Mouse (Mus musculus) neural tube, embryonic 12.5 days (tissue): ENCODE results near the gene Brca1. TPM values are rescaled to one million over a fixed set of nuclear protein-coding genes. Genes with fewer than 3 reads are reported as not detected.

Experiments used
- ATAC-seq: fragments of 200-750 bp; cut with Nextera tagmentation; 2 replicates; pipeline ENCODE4 v1.8.0; 2017; ENCODE audit warnings: low read depth, mild to moderate bottlenecking, moderate TSS enrichment, moderate library complexity; ENCODE audit not compliant: low FRiP score
- H3K27ac ChIP-seq: fragments of 300-500 bp; sonication (generic); 2 replicates; pipeline ENCODE4 v1.5.1; 2016
- H3K27me3 ChIP-seq: fragments of 300-500 bp; sonication (generic); replicated peaks from 2 replicates; pipeline ENCODE4 v1.6.1; 2016; ENCODE audit warnings: mild to moderate bottlenecking
- H3K36me3 ChIP-seq: fragments of 300-500 bp; sonication (generic); 2 replicates; pipeline ENCODE4 v1.6.1; 2016; ENCODE audit warnings: mild to moderate bottlenecking
- H3K4me1 ChIP-seq: fragments of 300-500 bp; sonication (generic); 2 replicates; pipeline ENCODE4 v1.6.1; 2016
- H3K4me2 ChIP-seq: fragments of 300-500 bp; sonication (generic); replicated peaks from 2 replicates; pipeline ENCODE4 v1.6.1; 2016; ENCODE audit warnings: mild to moderate bottlenecking
- H3K4me3 ChIP-seq: fragments of 300-500 bp; sonication (generic); 2 replicates; pipeline ENCODE4 v1.5.1; 2016
- H3K9ac ChIP-seq: fragments of 300-500 bp; sonication (generic); 2 replicates; pipeline ENCODE4 v1.6.1; 2016; ENCODE audit warnings: mild to moderate bottlenecking
- H3K9me3 ChIP-seq: fragments of 300-500 bp; sonication (generic); 2 replicates; pipeline ENCODE4 v1.6.1; 2016; ENCODE audit warnings: mild to moderate bottlenecking
- WGBS: fragments of 180-500 bp; shearing (Covaris S2); methylation state at CpG from one replicate; pipeline ENCODE4 v1.1.7; 2016; 5-methylcytosine and 5-hydroxymethylcytosine counted together
- polyA plus RNA-seq: library from polyadenylated mRNA; unstranded; fragments of >200 nt; fragmentation: Nextera tagmentation; extraction: Ambion mirVana; gene quantifications from 2 replicates; pipeline ENCODE4 v1.2.1, GENCODE M21; 2016

The Brca1 gene
- polyA plus RNA-seq, 1 experiment from 2014 or later = 10.0 TPM

- no peak for ATAC-seq
- Histone ChIP-seq H3K4me1 (no peaks in the 10 kb centered on the region), H3K27me3 (no peaks in the 10 kb centered on the region), H3K9me3 (no peaks in the 10 kb centered on the region), H3K4me3 (no peak overlapping the region), H3K9ac (no peak overlapping the region), H3K36me3 (peaks cover 93% of the 10 kb centered on the region), H3K27ac (no peak overlapping the region), H3K4me2 (no peak overlapping the region)
- WGBS = 83% methylated on average over 6 of the region's 6 CpGs
Measured at GRCm38 (mm10) chr11:101576116-101576515, 24.4 kb upstream of the Brca1 start.

- H3K36me3 ChIP-seq = peaks cover 88% of the 10 kb centered on the region
Measured at GRCm38 (mm10) chr11:101568421-101568820, 16.7 kb upstream of the Brca1 start.

DNA sequence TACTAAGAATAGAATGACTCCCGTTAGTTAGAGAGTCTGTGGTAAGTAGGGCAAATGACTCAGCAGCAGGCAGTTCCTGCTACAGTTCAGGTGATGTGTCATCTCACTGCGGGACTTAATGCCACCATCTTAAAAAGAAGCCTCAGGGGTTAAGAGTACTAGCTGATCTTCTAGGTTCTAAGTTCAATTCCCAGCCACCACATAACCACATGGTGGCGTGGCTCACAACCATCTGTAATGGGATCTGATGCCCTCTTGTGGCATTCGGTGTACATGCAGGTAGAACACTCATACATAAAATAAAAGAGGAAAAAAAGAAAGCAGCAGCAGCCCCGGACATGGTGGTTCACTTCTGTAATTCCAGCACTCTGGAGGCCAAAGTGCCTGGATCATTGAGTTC lies 10.6 kb upstream of the Brca1 start:
- H3K4me3 ChIP-seq = no peak overlapping the region
- no peaks in the 10 kb centered on the region for H3K27me3 ChIP-seq
- H3K4me1 ChIP-seq = no peaks in the 10 kb centered on the region
- no peak overlapping the region for H3K9ac ChIP-seq
- H3K36me3 ChIP-seq = peaks cover 66% of the 10 kb centered on the region
- WGBS = 49% methylated on average over 5 of the region's 5 CpGs
- H3K4me2 ChIP-seq = no peak overlapping the region
- no peak for ATAC-seq
- no peak overlapping the region for H3K27ac ChIP-seq
- no peaks in the 10 kb centered on the region for H3K9me3 ChIP-seq

More at GRCm38 (mm10) chr11:101568421-101568820, 16.7 kb upstream of the Brca1 start:
- Histone ChIP-seq H3K4me2 (no peak overlapping the region), H3K27me3 (no peaks in the 10 kb centered on the region), H3K9ac (no peak overlapping the region), H3K27ac (no peak overlapping the region), H3K9me3 (no peaks in the 10 kb centered on the region), H3K4me1 (no peaks in the 10 kb centered on the region), H3K4me3 (no peak overlapping the region)
- ATAC-seq = no peak
- WGBS = 90% methylated on average over 3 of the region's 3 CpGs

DNA sequence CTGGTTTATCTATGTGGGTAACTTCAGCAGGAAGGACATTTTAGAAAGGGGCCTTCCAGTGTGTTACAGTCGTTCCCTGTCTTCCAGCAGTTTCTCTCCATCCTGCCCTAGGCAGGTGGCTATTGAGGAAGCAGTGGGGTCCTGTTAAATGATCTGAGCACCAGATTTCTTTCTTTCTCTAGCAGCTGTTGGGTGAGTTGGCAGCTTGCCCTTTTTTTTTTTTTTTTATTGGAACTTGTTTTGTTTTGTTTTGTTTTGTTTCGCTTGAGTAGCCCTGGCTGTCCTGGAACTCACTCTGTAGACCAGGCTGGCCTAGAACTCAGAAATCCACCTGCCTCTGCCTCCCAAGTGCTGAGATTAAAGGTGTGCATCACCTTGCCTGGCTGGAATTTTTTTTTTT lies 5.2 kb upstream of the Brca1 start:
- no peak overlapping the region for H3K27ac ChIP-seq
- ATAC-seq = no peak
- no peak overlapping the region for H3K4me2 ChIP-seq
- no peaks in the 10 kb centered on the region for H3K9me3 ChIP-seq
- no peak overlapping the region for H3K4me3 ChIP-seq
- H3K4me1 ChIP-seq = peaks cover 13% of the 10 kb centered on the region; the same call in 1 of the 2 replicates
- H3K27me3 ChIP-seq = no peaks in the 10 kb centered on the region
- no peak overlapping the region for H3K9ac ChIP-seq
- WGBS = 82% methylated on average over 2 of the region's 2 CpGs
- peaks cover 49% of the 10 kb centered on the region for H3K36me3 ChIP-seq

DNA sequence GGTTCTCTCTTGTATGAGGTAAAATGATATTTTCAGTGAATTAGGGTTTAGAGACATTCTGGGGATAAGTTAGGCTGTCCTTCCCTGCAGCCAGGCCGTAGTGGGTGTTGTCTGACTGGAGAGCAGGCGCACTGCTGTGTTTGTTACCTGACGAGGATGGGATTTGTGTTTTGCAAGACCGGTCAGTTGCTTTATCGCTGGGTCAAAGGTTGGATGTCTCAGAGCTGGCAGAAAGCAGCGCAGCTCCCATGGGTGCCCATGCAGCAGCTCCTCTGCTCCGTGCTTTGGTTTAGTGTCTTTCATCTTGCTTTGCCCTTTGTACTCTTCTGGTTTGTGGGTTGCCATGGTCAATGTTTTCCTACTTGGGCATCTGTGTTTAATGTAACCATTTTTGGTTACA lies 4.8 kb upstream of the Brca1 start:
- Histone ChIP-seq H3K4me2 (no peak overlapping the region), H3K27ac (no peak overlapping the region), H3K9ac (no peak overlapping the region), H3K36me3 (peaks cover 48% of the 10 kb centered on the region), H3K4me1 (peaks cover 13% of the 10 kb centered on the region; the same call in 1 of the 2 replicates), H3K9me3 (no peaks in the 10 kb centered on the region), H3K27me3 (no peaks in the 10 kb centered on the region), H3K4me3 (no peak overlapping the region)
- WGBS = 94% methylated on average over 7 of the region's 7 CpGs
- ATAC-seq = no peak

- Histone ChIP-seq H3K9ac (peak overlapping the region; percentile 75), H3K4me1 (peaks cover 23% of the 10 kb centered on the region), H3K4me2 (peak overlapping the region; percentile 70), H3K4me3 (peak overlapping the region; percentile 66), H3K27me3 (no peaks in the 10 kb centered on the region), H3K9me3 (no peaks in the 10 kb centered on the region), H3K27ac (peak overlapping the region; percentile 86), H3K36me3 (peaks cover 20% of the 10 kb centered on the region)
- 28% methylated on average over 8 of the region's 8 CpGs for WGBS
- no peak for ATAC-seq
Measured at GRCm38 (mm10) chr11:101553354-101553930, 1.7 kb upstream of the Brca1 start.

DNA sequence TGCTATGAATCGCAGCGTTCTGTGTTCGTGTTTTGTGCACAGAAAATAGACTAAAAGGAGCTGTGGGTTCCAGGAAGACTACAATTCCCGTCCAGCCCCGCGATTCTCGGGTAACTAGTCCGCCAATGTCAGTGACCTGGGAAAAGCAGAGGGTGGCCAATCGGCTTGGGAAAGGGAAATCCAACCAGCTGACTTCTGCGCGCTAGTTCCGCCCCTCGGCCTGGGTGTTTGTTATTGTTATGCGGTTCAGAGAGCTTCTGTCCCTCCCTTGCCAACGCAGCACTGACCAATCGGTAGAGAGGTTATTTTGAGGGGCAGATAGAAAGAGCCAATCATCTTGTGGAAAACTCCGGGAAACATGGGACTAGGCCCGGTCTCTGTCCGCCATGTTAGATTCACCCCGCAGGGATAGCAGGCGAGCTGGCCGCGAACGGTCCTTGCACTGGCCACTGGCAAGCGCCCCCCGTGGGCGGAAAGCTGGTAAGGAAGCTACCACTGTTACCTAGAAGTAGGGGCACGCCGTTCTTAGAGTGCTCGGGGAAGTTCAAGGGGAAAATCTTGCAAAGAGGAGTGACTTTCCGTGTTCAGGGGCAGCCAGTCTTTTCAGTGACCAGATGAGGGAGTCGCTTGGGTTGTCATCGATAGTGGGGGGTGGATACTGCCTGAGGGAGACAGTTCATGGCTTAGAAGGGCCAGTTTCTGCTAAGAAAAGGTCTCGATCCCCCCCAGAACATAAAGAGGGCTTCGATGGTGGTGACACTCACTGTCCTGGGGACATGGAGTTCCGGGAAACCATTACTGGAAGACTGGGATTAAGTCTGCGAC lies 933 bp upstream of the Brca1 start:
- Histone ChIP-seq H3K9ac (peak overlapping the region; percentile 75), H3K4me3 (peak overlapping the region; percentile 66), H3K27ac (peak overlapping the region; percentile 86), H3K4me2 (peak overlapping the region; percentile 70), H3K9me3 (no peaks in the 10 kb centered on the region), H3K4me1 (peaks cover 23% of the 10 kb centered on the region), H3K27me3 (no peaks in the 10 kb centered on the region), H3K36me3 (peaks cover 13% of the 10 kb centered on the region)
- peak; percentile 98 for ATAC-seq
- under 1% methylated on average over 37 of the region's 37 CpGs for WGBS

DNA sequence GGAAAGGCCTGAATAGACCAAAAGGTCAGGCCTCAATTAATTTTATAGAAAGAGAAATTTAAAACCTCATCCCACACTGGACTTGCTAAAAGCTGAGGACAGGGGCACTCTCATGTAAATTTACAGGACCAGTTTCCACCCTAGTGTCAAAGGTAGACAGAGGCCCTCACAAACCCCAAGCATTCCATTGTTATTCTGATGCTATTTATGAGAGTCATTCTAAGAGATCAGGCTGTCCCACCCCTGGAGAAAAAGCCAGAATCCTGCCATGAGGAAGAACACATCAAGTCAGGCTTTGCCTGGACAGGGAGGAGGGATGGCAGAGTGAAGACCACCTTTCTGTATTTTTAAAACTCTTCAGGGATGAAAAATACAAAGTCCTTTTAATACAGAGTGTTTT lies 3.2 kb downstream of the Brca1 start:
- Histone ChIP-seq H3K4me3 (no peak overlapping the region), H3K36me3 (no peaks in the 10 kb centered on the region; the same call in 1 of the 2 replicates), H3K27me3 (no peaks in the 10 kb centered on the region), H3K9me3 (no peaks in the 10 kb centered on the region), H3K4me1 (peaks cover 12% of the 10 kb centered on the region), H3K9ac (no peak overlapping the region), H3K4me2 (no peak overlapping the region), H3K27ac (no peak overlapping the region)
- no peak for ATAC-seq

- Histone ChIP-seq H3K9me3 (no peaks in the 10 kb centered on the region), H3K9ac (no peak overlapping the region), H3K27me3 (no peaks in the 10 kb centered on the region), H3K4me3 (no peak overlapping the region), H3K36me3 (no peaks in the 10 kb centered on the region; the same call in 1 of the 2 replicates), H3K4me1 (no peaks in the 10 kb centered on the region), H3K27ac (no peak overlapping the region), H3K4me2 (no peak overlapping the region)
- no peak for ATAC-seq
- WGBS = 80% methylated on average over 1 of the region's 1 CpGs
Measured at GRCm38 (mm10) chr11:101544132-101544531, 7.6 kb downstream of the Brca1 start.

GRCm38 (mm10) chr11:101543533-101543932 lies 8.2 kb downstream of the Brca1 start:
- H3K9ac ChIP-seq = no peak overlapping the region
- H3K4me1 ChIP-seq = no peaks in the 10 kb centered on the region
- 95% methylated on average over 9 of the region's 9 CpGs for WGBS
- H3K27me3 ChIP-seq = no peaks in the 10 kb centered on the region
- no peak for ATAC-seq
- H3K4me3 ChIP-seq = no peak overlapping the region
- no peak overlapping the region for H3K4me2 ChIP-seq
- H3K36me3 ChIP-seq = no peaks in the 10 kb centered on the region; the same call in 1 of the 2 replicates
- H3K9me3 ChIP-seq = no peaks in the 10 kb centered on the region
- H3K27ac ChIP-seq = no peak overlapping the region

DNA sequence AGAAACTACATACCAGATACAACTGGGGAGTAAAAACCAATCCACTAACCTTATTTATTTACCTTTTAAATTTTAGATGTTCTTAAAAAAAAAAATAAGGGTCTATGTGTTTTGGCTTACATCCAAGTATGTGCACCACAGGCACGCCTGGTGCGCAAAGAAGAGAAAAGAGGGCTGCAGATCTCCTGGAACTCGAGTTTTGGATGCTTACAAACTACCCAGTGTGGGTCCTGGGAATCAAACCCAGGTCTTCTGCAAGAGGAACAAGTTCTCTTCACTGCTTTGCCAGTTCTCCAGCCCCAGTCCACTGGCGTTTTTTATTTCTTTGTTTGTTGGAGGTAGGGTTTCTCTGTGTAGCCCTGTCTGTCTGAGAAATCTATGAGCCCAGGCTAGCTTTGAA lies 25.1 kb downstream of the Brca1 start:
- Histone ChIP-seq H3K9me3 (no peaks in the 10 kb centered on the region), H3K4me3 (no peak overlapping the region), H3K4me2 (no peak overlapping the region), H3K4me1 (no peaks in the 10 kb centered on the region), H3K27me3 (no peaks in the 10 kb centered on the region), H3K36me3 (peaks cover 24% of the 10 kb centered on the region), H3K27ac (no peak overlapping the region), H3K9ac (no peak overlapping the region)
- WGBS = 91% methylated on average over 4 of the region's 4 CpGs
- no peak for ATAC-seq

DNA sequence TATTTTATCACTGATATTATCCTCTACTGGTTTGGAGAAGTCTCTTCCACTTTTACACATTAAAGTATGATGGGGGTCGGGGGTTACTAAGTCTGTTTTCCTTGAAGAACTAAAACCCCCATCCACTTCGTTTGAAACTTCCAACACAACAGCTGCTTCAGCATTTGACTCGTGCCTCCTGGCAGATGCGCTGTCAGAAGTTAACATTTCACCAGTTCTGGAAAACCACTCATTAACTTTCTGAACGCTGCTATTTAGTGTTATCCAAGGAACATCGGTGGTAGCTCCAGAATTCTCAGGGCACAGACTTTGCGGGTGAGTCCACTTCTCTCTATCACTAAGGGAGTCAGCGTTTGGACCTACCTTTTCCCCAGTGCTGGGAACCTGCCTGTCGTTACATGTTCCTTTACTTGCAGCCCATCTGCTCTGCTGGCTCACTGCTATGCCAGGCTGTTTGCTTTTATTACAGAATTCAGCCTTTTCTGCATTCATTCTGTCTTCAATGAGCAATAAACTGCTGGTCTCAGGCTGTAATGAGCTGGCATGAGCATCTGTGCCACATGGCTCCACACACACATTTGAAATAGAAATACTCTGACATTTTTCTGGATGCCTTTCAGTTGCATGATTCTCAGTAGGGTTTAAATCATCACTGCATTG lies 25.7 kb downstream of the Brca1 start:
- WGBS = 93% methylated on average over 9 of the region's 9 CpGs

More for the DNA sequence above, 25.7 kb downstream of the Brca1 start:
- Histone ChIP-seq H3K36me3 (peaks cover 24% of the 10 kb centered on the region), H3K27me3 (no peaks in the 10 kb centered on the region), H3K4me1 (no peaks in the 10 kb centered on the region), H3K4me2 (no peak overlapping the region), H3K27ac (no peak overlapping the region), H3K9ac (no peak overlapping the region), H3K4me3 (no peak overlapping the region), H3K9me3 (no peaks in the 10 kb centered on the region)
- no peak for ATAC-seq
